Mouse (Mus musculus) liver, embryonic 14.5 days (tissue): ENCODE measurements around the gene Atp4a.

Experiments
- CTCF ChIP-seq: IDR thresholded peaks from 2 replicates; pipeline ENCODE4 v1.5.1; 2016; ENCODE audit warnings: antibody characterized with exemption, low read depth, control low read depth
- EP300 ChIP-seq: IDR thresholded peaks from 2 replicates; pipeline ENCODE4 v1.6.1; 2016; ENCODE audit warnings: antibody characterized with exemption, low read depth

GRCm38 (mm10) chr7:30711942-30712341, at the start of gene Atp4a:
- TF ChIP-seq CTCF (no peak), EP300 (no peak)
